Mouse (Mus musculus) left cerebral cortex, postnatal 25 days (tissue): ENCODE measurements around the gene Ttc21b. TPM values are rescaled to one million over a fixed set of nuclear protein-coding genes. Genes with fewer than 3 reads are reported as not detected.
A peak's percentile ranks its signal among the peaks of the same experiment; 100 is the strongest.
"Not testable (repeated sequence)": the region's sequence is repeated elsewhere in the genome, so short reads cannot be mapped to it uniquely, and the experiment has no call there.

Source experiments
- DNase-seq, 2 experiments: peaks; one replicate each; pipeline ENCODE4 v3.0.0; 2022; ENCODE audit warnings: low spot score in 2 of 2, mixed read lengths in 1 of 2
- intact Hi-C: fragments of 180-260 bp; cut with DNase I; formaldehyde crosslinking; loops from one replicate; pipeline ENCODE4 v1.15.1; 2025
- total RNA-seq, 2 experiments: library from RNA; stranded (reverse); gene quantifications; 2 replicates each; pipeline ENCODE4 v1.2.3; 2021

The Ttc21b gene
- 10 to 100 TPM in 1 of 2 experiments, 1 to 10 TPM in 1; 8.2 to 10.9 TPM for total RNA-seq

GRCm38 (mm10) chr2:66256220-66257131 lies at the start of gene Ttc21b:
Gene Ttc21b (minus strand): TSS chr2:66256617.
- peak; percentile 96 to 98 for DNase-seq
- intact Hi-C loops: loop anchor here (1.0 to 5.0 kb wide), 3 partner anchors 153 to 544 kb away; no protein-coding TSS in a partner anchor

DNA sequence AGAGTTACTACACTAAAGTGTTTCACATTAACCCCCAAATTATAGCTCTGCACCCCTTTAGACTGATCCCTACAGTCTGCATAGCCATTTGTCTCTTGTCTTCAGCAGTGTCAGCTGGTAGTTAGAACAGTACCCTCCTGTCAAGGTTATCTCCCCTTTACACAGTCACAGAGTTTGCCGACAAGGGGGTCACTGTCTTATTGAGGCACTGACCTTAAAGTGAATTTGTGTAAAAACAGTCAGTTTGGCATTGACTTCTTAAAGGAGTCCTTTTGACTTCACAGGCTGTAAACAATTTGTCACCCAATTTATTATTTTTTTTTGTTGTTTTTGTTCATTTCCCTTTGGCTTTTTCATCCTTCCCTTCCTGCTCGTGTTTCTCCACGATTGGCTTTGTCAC lies 16.1 kb upstream of the Ttc21b start:
- DNase-seq: no peak
- intact Hi-C loops: no loop called here

GRCm38 (mm10) chr2:66244013-66244412 lies 12.4 kb downstream of the Ttc21b start:
- intact Hi-C loops: no loop called here
- DNase-seq: no peak

DNA sequence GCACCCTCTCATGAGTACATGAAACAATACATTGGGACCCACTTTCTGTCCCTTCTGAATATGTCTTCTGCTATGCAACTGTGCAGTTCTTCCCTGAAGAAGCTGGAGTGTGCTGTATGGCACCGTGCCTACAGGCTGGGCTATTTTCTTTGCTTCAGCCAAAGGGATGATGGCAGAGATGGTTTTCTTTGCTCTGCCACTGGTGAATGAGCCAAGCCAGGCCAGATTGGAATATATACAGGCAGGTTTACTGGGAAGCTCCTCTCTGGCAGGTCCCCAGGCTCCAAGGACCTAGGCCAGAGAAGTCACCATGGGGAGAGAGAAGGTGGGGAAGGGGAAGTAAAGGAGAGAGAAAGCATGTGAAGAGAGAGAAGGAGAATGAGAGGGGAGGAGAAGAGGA lies 16.1 kb downstream of the Ttc21b start:
- no peak for DNase-seq
- intact Hi-C loops: no loop called here

DNA sequence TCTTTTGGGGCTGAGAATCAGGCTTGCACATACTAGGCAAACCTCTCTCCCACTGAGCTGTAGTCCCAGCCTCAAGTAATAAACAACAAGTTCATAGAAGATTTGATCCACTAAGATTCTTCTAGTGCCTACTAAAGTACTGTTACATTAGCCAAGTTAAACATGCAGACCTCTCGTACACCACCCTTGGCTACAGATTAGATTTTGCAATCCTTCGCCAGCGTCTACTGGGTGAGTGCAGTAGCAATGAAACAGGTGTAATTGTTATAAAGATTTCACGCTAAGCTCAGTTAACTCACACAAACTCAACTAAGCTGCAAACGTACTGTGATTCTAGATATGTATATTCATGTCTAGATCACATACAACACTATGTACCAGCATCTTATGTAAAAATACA lies 17.5 kb downstream of the Ttc21b start:
- intact Hi-C loops: no loop called here
- DNase-seq: no peak

GRCm38 (mm10) chr2:66220954-66221353 lies 35.5 kb downstream of the Ttc21b start:
- DNase-seq: no peak
- intact Hi-C loops: no loop called here

GRCm38 (mm10) chr2:66209875-66210274 lies 46.5 kb downstream of the Ttc21b start:
- no peak for DNase-seq
- intact Hi-C loops: no loop called here

GRCm38 (mm10) chr2:66209353-66209752 lies 47.1 kb downstream of the Ttc21b start:
- intact Hi-C loops: no loop called here
- no peak for DNase-seq

DNA sequence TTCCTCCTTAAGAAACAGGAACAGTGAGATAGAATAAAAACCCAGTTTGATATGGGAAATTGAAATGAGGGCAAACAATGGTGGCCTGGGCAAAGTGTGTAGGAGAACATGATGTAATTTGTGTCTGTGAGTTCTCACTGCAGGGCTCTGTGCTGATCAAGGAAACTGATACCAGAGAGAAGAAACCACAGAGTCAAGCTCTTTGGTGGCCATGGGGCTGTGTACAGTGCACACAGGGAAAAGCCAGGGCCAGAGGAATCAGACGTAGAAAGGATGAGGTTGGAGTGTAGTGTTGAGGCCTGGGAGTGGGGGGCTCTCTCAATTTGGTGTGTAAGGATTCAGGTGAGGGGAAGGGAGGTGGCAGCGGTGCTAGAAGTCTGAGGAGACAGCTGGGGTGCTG lies 49.6 kb downstream of the Ttc21b start:
- intact Hi-C loops: no loop called here
- DNase-seq: no peak

DNA sequence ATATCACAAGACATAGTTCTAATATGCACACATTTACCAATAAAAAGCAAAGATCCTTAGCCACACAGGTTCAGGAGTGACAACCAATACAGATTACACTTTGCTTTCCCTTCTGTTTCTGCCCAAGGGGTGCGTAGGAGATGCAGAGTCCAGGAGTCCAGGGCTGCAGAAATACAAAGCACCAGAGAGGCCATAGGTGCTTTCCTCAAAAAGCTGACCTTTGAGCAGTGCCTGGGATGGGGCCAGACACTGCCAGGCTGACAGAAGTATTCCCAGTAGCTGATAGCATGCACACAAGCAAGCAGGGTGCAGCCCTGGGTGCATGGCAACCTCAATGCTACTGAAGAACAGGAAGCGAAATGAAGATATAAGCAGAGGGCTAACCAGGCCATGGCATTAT lies 52.2 kb downstream of the Ttc21b start:
- no peak for DNase-seq
- intact Hi-C loops: no loop called here

DNA sequence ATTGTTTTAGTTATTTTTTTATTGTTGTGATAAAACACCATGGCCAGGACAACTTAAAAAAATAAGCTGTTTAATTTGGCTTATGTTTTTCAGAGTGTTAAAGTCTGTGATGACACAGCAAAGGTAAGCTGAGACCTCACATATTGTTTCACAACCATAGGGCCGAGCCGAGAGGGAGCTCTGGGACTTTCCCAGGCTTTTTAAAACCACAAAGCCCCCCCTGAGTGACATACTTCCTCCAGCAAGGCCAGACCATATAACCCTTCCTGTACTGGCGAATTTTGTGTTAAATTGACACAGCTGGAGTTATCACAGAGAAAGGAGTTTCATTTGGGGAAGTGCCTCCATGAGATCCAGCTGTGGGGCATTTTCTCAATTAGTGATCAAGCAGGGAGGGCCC lies 56.2 kb downstream of the Ttc21b start:
- DNase-seq: no peak
- intact Hi-C loops: no loop called here

DNA sequence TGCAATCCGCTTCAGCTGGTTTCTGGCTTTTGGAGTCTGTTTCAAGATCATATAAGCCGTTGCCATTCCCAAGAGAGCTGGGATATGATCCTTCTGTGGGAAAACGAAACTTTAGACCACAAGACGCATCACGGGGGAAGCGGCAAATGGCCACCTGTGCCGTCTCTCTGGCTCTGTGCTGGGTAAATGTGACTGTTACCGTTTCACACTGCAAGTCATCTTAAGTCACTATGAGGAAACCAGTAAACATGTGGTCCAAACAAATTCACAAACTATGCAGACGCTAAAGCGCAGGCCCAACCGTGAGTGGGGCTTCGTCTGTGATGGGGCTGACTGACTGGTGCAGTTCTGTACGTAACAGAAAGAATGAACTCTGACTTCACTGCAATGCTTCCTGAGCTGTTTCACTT lies 64.7 kb downstream of the Ttc21b start:
- intact Hi-C loops: no loop called here
- peak in 1 of 2 experiments; percentile 26 for DNase-seq

DNA sequence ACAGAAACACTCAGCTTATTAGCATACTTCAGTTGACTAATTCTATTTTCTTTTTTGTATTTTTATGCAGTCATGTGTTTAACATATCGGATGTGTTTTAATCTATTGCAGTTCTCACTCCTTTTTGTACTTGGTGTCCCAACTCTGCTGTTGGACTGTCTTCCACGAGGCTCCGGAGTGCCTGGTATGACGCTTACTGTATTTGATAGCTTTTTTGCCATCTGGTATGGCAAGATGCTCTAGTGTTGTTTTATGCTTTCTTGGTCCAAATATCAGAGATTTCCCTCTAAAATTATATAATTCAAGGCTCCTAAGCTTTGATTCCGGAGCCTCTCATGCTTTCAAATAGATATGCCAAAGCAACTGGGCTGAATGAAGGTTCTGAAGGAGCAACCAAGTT lies 66.3 kb downstream of the Ttc21b start:
- no peak for DNase-seq
- intact Hi-C loops: no loop called here

DNA sequence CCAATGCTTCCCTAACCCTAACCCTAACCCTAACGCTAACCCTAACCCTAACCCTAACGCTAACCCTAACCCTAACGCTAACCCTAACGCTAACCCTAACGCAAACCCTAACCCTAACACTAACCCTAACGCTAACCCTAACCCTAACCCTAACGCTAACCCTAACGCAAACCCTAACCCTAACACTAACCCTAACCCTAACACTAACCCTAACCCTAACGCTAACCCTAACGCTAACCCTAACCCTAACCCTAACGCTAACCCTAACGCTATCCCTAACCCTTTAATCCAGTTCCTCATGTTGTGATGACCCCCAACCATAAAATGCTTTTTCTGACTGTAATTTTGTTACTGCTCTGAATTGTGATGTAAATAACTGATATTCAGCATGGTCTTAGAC lies 67.2 kb downstream of the Ttc21b start:
- DNase-seq, intact Hi-C loops: not testable (repeated sequence)

DNA sequence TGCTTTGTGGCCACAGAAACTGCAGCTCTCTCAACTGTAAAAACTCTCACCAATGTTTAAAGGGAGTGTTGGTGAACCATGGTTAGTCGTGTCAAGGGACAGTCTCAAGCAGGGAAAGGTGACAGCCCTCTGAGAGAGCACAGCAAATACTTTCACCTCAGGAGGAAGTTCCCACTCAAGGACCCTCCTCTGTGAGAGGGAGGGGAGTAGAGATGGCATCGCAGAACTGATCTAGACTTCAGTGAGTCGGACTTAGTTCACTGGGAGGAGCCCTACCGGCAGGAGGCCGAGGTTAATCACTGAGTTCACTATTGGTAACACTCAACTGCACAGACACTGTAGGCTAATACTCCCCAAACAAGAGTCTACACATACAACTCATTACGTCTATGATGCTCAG lies 68.9 kb downstream of the Ttc21b start:
- intact Hi-C loops: no loop called here
- DNase-seq: no peak

GRCm38 (mm10) chr2:66184431-66185164 lies 71.8 kb downstream of the Ttc21b start:
- peak in 1 of 2 experiments; percentile 64 for DNase-seq

DNA sequence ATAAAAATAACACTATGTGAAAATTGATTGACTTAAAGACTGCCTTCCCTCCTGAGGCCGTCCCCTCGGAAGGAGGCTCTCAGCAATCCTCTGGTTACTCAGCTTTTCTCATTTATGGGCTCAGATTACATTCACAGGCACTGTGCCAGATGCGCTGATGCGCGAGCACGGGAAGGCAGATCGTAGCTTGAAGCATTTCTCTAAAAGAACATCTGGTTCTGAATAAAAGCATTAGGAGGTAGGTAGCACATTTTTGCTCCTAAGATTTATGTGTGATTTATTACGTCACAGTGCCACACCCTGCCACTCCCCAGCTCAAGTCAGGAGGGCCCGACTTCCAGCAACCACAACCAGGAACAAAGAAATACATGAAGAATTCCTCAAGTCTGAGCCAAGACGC lies 76.1 kb downstream of the Ttc21b start:
- intact Hi-C loops: no loop called here
- peak; percentile 56 to 58 for DNase-seq

More at GRCm38 (mm10) chr2:66184431-66185164, 71.8 kb downstream of the Ttc21b start:
- intact Hi-C loops: loop anchor here (2.0 kb wide), 1 partner anchor 392 kb away; no protein-coding TSS in a partner anchor

DNA sequence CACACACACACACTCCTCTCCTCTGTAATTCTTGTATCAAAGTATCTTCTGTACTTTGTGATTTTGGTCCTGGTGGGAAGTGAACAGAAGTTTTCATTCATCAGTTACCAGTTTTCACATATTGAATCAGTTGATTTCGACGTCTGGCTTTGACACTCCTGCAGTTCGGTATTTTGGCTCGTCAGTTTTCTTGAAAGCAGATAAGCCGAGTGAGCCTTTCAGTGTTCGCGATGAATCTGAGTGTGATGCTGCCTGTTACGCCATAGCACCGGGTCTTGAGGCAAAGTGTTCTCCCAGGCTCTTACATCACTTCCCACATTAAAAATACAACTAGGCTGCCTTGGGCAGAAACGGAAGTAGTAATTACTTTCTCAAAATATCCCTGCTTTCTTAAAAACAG lies 76.6 kb downstream of the Ttc21b start:
- DNase-seq: peak in 1 of 2 experiments; percentile 63
- intact Hi-C loops: loop anchor here (2.0 to 10.0 kb wide), 3 partner anchors 57 to 235 kb away; partner anchors contain the start of gene Galnt3

DNA sequence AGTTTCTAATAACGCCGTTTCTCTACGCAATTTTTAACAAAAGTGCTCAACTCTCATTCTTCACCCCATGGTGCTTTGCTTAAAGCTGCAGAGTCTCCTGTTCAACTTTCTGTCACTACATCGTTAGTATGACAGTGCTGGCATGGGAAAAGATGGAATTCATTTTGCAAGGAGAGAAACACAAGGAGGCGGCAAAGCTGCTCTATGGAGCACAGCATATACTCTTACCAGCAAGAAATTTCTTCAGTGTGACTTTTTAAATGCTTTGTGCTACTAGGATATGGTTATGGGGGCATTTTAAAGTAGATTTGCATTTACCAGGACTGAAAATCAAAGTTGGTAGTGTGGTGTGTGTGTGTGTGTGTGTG lies 77.6 kb downstream of the Ttc21b start:
- peak in 1 of 2 experiments; percentile 51 for DNase-seq
- intact Hi-C loops: loop anchor here (2.0 to 10.0 kb wide), 3 partner anchors 57 to 234 kb away; partner anchors contain the start of gene Galnt3
